Mouse (Mus musculus) mouse trophoblast stem cell (cell line): ENCODE results near the gene Timm10.

Source experiments
- in situ Hi-C, 2 experiments: fragments of 300-500 bp; cut with MseI, MboI; formaldehyde crosslinking; loops; 2 replicates in 1 of 2; 3 replicates in 1 of 2; pipeline ENCODE4 v1.15.1; 2025

Gene Timm10

GRCm38 (mm10) chr2:84859991-84860780, 33.4 kb downstream of the Timm10 start:
- in situ Hi-C loops, result no loop called here

- in situ Hi-C loops, result no loop called here
Measured at GRCm38 (mm10) chr2:84861430-84861829, 34.6 kb downstream of the Timm10 start.

- in situ Hi-C loops, result no loop called here
Measured at GRCm38 (mm10) chr2:84862231-84862630, 35.4 kb downstream of the Timm10 start.

- in situ Hi-C loops, result no loop called here
Measured at GRCm38 (mm10) chr2:84865616-84866571, 39.1 kb downstream of the Timm10 start.

- in situ Hi-C loops, result no loop called here
Measured at GRCm38 (mm10) chr2:84868521-84868943, 41.7 kb downstream of the Timm10 start.

GRCm38 (mm10) chr2:84868977-84869376, 42.2 kb downstream of the Timm10 start:
- in situ Hi-C loops, result no loop called here

- in situ Hi-C loops, result no loop called here
Measured at GRCm38 (mm10) chr2:84870623-84871160, 43.9 kb downstream of the Timm10 start.

GRCm38 (mm10) chr2:84872105-84872716, 45.4 kb downstream of the Timm10 start:
- in situ Hi-C loops, result no loop called here

GRCm38 (mm10) chr2:84875842-84876241, 49.0 kb downstream of the Timm10 start:
- in situ Hi-C loops, result no loop called here
